Mouse (Mus musculus): ENCODE data around the gene Ptbp2. TPM values are rescaled to one million over a fixed set of nuclear protein-coding genes. Genes with fewer than 3 reads are reported as not detected.

Ptbp2 gene
- polyA plus RNA-seq, 1 experiment = 89.1 TPM

DNA sequence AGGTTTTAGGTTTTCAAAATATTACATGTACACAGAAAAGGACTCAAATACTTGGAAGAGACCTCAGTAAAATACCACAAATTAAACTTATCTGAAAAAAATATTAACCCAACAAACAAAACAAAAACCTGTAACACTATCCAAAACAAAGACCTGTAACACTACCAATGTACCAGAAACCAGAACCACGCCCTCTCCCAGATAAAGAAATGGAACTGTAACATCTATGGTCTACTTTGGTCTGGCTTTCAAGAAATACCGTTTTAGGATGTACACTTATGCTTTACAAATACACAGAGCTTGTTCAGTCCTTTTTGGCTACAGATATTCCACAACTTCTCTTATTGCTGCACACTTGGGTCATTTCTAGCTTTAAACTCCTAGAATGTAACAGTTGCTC is 35.1 kb downstream of the Ptbp2 start:
- DNase-seq = no peak
- TF ChIP-seq POLR2A (IDR thresholded peaks at IDR 0.05; ENCODE audit: borderline replicate concordance, insufficient read depth, low read length) = no peak
- no peak for TF ChIP-seq CTCF (IDR thresholded peaks at IDR 0.05; ENCODE audit: borderline replicate concordance, insufficient read depth, low read depth, low read length)
- 81% methylated on average over 2 of the region's 2 CpGs for WGBS

DNA sequence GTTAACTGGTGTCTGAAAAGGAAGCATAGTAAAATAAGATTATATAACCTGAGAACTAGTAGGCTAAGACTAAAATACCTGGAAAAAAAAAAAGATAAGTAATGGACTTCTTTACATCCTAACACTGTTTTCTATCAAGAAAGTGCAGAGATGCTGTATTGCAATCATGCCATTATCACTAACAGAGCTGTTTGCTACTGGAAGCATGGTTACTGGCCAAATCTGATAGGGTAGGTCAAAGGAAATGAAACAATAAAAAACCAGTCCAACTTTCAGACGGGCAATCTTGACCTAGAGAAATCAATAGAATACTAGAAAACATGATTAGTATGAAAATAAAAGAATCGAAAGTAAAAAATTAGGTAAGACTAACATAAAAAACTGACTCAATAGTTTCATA is 37.6 kb downstream of the Ptbp2 start:
- H3K4me1 ChIP-seq (ENCODE audit: control insufficient read depth, insufficient read depth, low read length) = peaks cover 6% of the 10 kb centered on the region; the same call in 1 of the 2 replicates
- DNase-seq = no peak
- no peak overlapping the region for H3K4me3 ChIP-seq (replicated peaks; ENCODE audit: insufficient read depth, low read depth, low read length)
- no peaks in the 10 kb centered on the region for H3K27me3 ChIP-seq (ENCODE audit: control insufficient read depth, insufficient read depth, low read length)
- H3K27ac ChIP-seq (ENCODE audit: insufficient read depth, low read length) = no peak overlapping the region
- 94% methylated on average over 2 of the region's 2 CpGs for WGBS
- TF ChIP-seq POLR2A (IDR thresholded peaks at IDR 0.05; ENCODE audit: borderline replicate concordance, insufficient read depth, low read length) = no peak
- no peak for TF ChIP-seq CTCF (IDR thresholded peaks at IDR 0.05; ENCODE audit: borderline replicate concordance, insufficient read depth, low read depth, low read length)

More for the DNA sequence above, 35.1 kb downstream of the Ptbp2 start:
- peaks cover 10% of the 10 kb centered on the region for H3K4me1 ChIP-seq (ENCODE audit: control insufficient read depth, insufficient read depth, low read length)
- H3K27ac ChIP-seq (ENCODE audit: insufficient read depth, low read length) = no peak overlapping the region
- H3K4me3 ChIP-seq (replicated peaks; ENCODE audit: insufficient read depth, low read depth, low read length) = no peak overlapping the region
- no peaks in the 10 kb centered on the region for H3K27me3 ChIP-seq (ENCODE audit: control insufficient read depth, insufficient read depth, low read length)

DNA sequence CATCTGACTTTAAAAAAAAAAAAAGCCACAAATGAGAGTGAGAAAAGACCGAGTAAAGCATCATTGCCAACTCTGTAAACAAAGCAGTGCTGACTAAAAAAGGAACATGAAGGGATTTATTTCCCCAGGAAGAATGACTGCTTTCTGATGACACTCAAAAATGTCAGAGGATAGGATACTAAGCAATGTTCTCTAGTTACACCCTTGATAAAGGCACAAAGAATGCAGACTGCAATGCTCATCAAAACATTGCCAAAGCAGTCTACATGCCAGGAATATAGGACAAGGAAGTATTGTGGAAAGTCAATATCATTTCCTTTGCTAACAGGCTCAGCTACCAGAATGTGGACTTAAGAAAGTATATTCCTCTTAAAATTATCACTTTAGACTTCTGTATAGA is 38.5 kb downstream of the Ptbp2 start:
- no peak for DNase-seq
- H3K27ac ChIP-seq (ENCODE audit: insufficient read depth, low read length) = no peak overlapping the region
- H3K4me3 ChIP-seq (replicated peaks; ENCODE audit: insufficient read depth, low read depth, low read length) = no peak overlapping the region
- TF ChIP-seq POLR2A (IDR thresholded peaks at IDR 0.05; ENCODE audit: borderline replicate concordance, insufficient read depth, low read length) = no peak
- no peak for TF ChIP-seq CTCF (IDR thresholded peaks at IDR 0.05; ENCODE audit: borderline replicate concordance, insufficient read depth, low read depth, low read length)
- no peaks in the 10 kb centered on the region for H3K27me3 ChIP-seq (ENCODE audit: control insufficient read depth, insufficient read depth, low read length)
- 33% methylated on average over 1 of the region's 1 CpGs for WGBS
- H3K4me1 ChIP-seq (ENCODE audit: control insufficient read depth, insufficient read depth, low read length) = peaks cover 4% of the 10 kb centered on the region; the same call in 1 of the 2 replicates

DNA sequence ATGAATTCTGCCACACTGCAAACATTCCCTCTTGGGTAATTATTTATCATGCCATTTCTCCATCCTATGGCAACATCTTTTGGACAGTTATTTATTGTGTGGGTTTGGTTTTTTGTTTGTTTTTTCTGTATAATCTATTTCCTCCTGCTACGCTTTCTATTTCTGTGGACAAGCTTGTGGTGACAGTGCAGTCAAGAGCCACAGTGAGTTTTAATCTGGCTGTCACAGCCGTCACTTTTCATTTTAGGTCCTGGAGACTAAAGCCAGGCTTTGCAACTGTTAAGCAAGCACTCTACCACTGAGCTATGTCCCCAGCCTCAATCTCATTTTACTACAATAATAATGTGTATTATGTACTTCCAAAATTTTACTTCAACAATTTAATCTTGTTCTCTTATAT is 54.4 kb downstream of the Ptbp2 start:
- WGBS = 89% methylated on average over 2 of the region's 2 CpGs
- Histone ChIP-seq H3K4me3 (replicated peaks; ENCODE audit: insufficient read depth, low read depth, low read length) (no peak overlapping the region), H3K27ac (ENCODE audit: insufficient read depth, low read length) (no peak overlapping the region), H3K27me3 (ENCODE audit: control insufficient read depth, insufficient read depth, low read length) (no peaks in the 10 kb centered on the region), H3K4me1 (ENCODE audit: control insufficient read depth, insufficient read depth, low read length) (no peaks in the 10 kb centered on the region)
- no peak for DNase-seq
- no peak for TF ChIP-seq CTCF (IDR thresholded peaks at IDR 0.05; ENCODE audit: borderline replicate concordance, insufficient read depth, low read depth, low read length)
- no peak for TF ChIP-seq POLR2A (IDR thresholded peaks at IDR 0.05; ENCODE audit: borderline replicate concordance, insufficient read depth, low read length)

DNA sequence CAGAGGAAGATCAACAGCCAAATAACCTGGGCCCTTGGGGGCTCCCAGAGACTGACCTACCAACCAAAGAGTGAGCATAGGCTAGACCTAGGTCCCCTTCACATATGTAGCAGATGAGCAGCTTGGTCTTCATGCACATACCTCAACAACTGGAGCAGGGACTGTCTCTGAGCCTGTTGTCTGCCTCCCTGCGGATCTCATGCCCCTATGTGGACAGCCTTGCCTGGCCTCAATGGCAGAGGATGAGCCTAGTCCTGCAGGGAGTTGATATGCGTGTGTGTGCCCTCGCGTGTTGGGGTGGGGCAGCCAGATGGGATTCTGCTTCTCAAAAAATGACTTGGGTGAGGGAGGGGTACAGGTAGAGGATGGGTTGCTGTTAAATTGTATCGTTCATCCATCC is 72.2 kb downstream of the Ptbp2 start:
- Histone ChIP-seq H3K27ac (ENCODE audit: insufficient read depth, low read length) (no peak overlapping the region), H3K4me3 (replicated peaks; ENCODE audit: insufficient read depth, low read depth, low read length) (no peak overlapping the region), H3K4me1 (ENCODE audit: control insufficient read depth, insufficient read depth, low read length) (no peaks in the 10 kb centered on the region), H3K27me3 (ENCODE audit: control insufficient read depth, insufficient read depth, low read length) (no peaks in the 10 kb centered on the region)
- no peak for DNase-seq
- TF ChIP-seq CTCF (IDR thresholded peaks at IDR 0.05; ENCODE audit: borderline replicate concordance, insufficient read depth, low read depth, low read length) (no peak), POLR2A (IDR thresholded peaks at IDR 0.05; ENCODE audit: borderline replicate concordance, insufficient read depth, low read length) (no peak)
- 93% methylated on average over 5 of the region's 5 CpGs for WGBS

DNA sequence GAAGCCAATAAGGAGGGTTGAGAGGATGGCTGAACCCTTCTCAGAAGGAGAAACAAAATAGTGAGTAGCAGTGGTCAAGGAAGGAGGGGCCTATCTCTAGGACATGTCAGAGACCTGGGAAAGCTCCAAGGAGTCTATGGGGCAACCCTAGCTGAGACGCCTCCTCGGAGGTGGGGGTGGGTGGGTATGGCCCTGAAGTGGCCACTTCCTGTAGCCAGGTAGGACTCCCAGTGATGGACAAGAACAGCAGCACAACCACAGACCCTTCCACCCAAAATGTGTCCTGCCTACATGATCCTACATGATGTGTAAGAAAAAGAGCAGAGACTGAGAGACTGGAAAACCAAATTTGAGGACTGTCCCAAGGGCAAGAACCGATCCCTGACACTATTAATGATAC is 72.8 kb downstream of the Ptbp2 start:
- H3K27me3 ChIP-seq (ENCODE audit: control insufficient read depth, insufficient read depth, low read length) = no peaks in the 10 kb centered on the region
- 94% methylated on average over 3 of the region's 3 CpGs for WGBS
- no peak overlapping the region for H3K4me3 ChIP-seq (replicated peaks; ENCODE audit: insufficient read depth, low read depth, low read length)
- DNase-seq = no peak
- no peak overlapping the region for H3K27ac ChIP-seq (ENCODE audit: insufficient read depth, low read length)
- TF ChIP-seq POLR2A (IDR thresholded peaks at IDR 0.05; ENCODE audit: borderline replicate concordance, insufficient read depth, low read length) (no peak), CTCF (IDR thresholded peaks at IDR 0.05; ENCODE audit: borderline replicate concordance, insufficient read depth, low read depth, low read length) (no peak)
- H3K4me1 ChIP-seq (ENCODE audit: control insufficient read depth, insufficient read depth, low read length) = no peaks in the 10 kb centered on the region

DNA sequence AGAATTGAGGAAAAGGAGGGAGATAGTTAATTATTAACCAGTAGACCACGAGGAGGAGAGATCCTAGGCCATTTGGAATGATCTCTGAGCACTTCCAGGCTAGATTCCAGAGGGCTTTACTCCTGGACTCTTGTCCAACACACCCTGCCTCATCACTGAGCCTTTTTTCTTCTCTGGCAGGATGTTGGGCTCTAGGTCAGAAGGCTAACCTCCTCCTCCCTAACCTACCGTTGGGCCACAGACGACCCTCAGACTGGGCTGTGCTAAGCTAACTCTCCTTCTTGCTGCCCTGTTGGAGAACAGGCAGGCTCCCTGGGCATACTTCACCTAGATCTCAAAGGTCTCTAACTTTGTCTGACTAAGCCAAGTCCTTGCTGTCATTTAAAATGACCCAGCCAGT is 82.8 kb downstream of the Ptbp2 start:
- TF ChIP-seq POLR2A (IDR thresholded peaks at IDR 0.05; ENCODE audit: borderline replicate concordance, insufficient read depth, low read length) = no peak
- no peak overlapping the region for H3K27ac ChIP-seq (ENCODE audit: insufficient read depth, low read length)
- no peak overlapping the region for H3K4me3 ChIP-seq (replicated peaks; ENCODE audit: insufficient read depth, low read depth, low read length)
- WGBS = 64% methylated on average over 3 of the region's 3 CpGs
- H3K4me1 ChIP-seq (ENCODE audit: control insufficient read depth, insufficient read depth, low read length) = no peaks in the 10 kb centered on the region
- DNase-seq = no peak
- no peaks in the 10 kb centered on the region for H3K27me3 ChIP-seq (ENCODE audit: control insufficient read depth, insufficient read depth, low read length)

DNA sequence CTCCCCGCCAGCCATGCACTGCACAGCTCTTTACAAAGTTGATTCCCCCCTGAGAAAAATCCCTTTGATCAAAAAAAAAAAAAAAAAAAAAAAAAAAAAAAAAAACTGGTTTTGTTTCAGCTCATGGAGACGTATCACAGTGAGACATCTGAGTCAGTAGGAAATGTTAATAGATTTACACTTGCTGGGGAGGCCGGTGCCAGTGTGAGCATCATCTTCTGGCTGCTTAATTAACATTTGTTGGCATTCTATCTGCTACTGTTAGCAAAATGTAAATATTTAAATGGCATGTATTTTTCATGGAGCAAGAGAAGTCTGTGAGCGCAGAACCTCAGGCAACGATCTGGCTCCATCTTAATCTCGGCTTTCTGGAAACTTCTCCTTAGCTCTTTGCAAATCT is 99.5 kb downstream of the Ptbp2 start:
- no peaks in the 10 kb centered on the region for H3K4me1 ChIP-seq (ENCODE audit: control insufficient read depth, insufficient read depth, low read length)
- TF ChIP-seq CTCF (IDR thresholded peaks at IDR 0.05; ENCODE audit: borderline replicate concordance, insufficient read depth, low read depth, low read length) (no peak), POLR2A (IDR thresholded peaks at IDR 0.05; ENCODE audit: borderline replicate concordance, insufficient read depth, low read length) (no peak)
- 39% methylated on average over 6 of the region's 6 CpGs for WGBS
- H3K27ac ChIP-seq (ENCODE audit: insufficient read depth, low read length) = no peak overlapping the region
- H3K4me3 ChIP-seq (replicated peaks; ENCODE audit: insufficient read depth, low read depth, low read length) = no peak overlapping the region
- DNase-seq = no peak
- no peaks in the 10 kb centered on the region for H3K27me3 ChIP-seq (ENCODE audit: control insufficient read depth, insufficient read depth, low read length)

Measured in cerebellum, adult 2 months (tissue).